Mouse (Mus musculus) adrenal gland, postnatal 10 days (tissue): ENCODE measurements around the gene Msrb3. TPM values are rescaled to one million over a fixed set of nuclear protein-coding genes. Genes with fewer than 3 reads are reported as not detected.
A peak's percentile ranks its signal among the peaks of the same experiment; 100 is the strongest.

Experiments used
- DNase-seq: peaks from one replicate; pipeline ENCODE4 v3.0.0; 2021; ENCODE audit warnings: mixed read lengths
- long read RNA-seq, 2 experiments: library from polyadenylated mRNA; stranded (forward); transcript quantifications; one replicate each; pipeline ENCODE4 v2.0.0; 2021
- total RNA-seq, 2 experiments: library from RNA; stranded (reverse); gene quantifications; 2 replicates each; pipeline ENCODE4 v1.2.3; 2021

Gene Msrb3
- 10 to 100 TPM; 34.2 to 38.0 TPM for total RNA-seq
- long read RNA-seq, experiment 1, transcript Msrb3-201 (7 exons, 3,843 nt) = major isoform, 7 of 18 reads
- long read RNA-seq, experiment 1, partial matches to known transcripts = 1 of 18 reads
- long read RNA-seq, experiment 1, other reads (novel, unspliced or antisense) = 10 of 18 reads
- long read RNA-seq, experiment 2, transcript Msrb3-201 (7 exons, 3,843 nt) = major isoform, 13 of 14 reads
- long read RNA-seq, experiment 2, partial matches to known transcripts = 0 of 14 reads
- long read RNA-seq, experiment 2, other reads (novel, unspliced or antisense) = 1 of 14 reads

GRCm38 (mm10) chr10:120898785-120899762, at the start of gene Msrb3:
Gene Msrb3, minus strand, starts transcription at chr10:120899101.
- DNase-seq = peak; percentile 90

GRCm38 (mm10) chr10:120948461-120948860, 49.6 kb upstream of the Msrb3 start:
- no peak for DNase-seq

- no peak for DNase-seq
Measured at GRCm38 (mm10) chr10:120947842-120948241, 48.9 kb upstream of the Msrb3 start.

- no peak for DNase-seq
Measured at GRCm38 (mm10) chr10:120946847-120947246, 47.9 kb upstream of the Msrb3 start.

GRCm38 (mm10) chr10:120938904-120939208, 40.0 kb upstream of the Msrb3 start:
- no peak for DNase-seq

GRCm38 (mm10) chr10:120938077-120938903, 39.4 kb upstream of the Msrb3 start:
- peak; percentile 70 for DNase-seq

GRCm38 (mm10) chr10:120929536-120929935, 30.6 kb upstream of the Msrb3 start:
- DNase-seq = no peak

- DNase-seq = peak; percentile 29
Measured at GRCm38 (mm10) chr10:120928183-120928582, 29.3 kb upstream of the Msrb3 start.

GRCm38 (mm10) chr10:120926156-120926555, 27.3 kb upstream of the Msrb3 start:
- no peak for DNase-seq

GRCm38 (mm10) chr10:120921501-120921900, 22.6 kb upstream of the Msrb3 start:
- no peak for DNase-seq

GRCm38 (mm10) chr10:120920604-120921003, 21.7 kb upstream of the Msrb3 start:
- no peak for DNase-seq

GRCm38 (mm10) chr10:120916250-120916649, 17.3 kb upstream of the Msrb3 start:
- no peak for DNase-seq

- no peak for DNase-seq
Measured at GRCm38 (mm10) chr10:120914948-120915631, 16.2 kb upstream of the Msrb3 start.

GRCm38 (mm10) chr10:120914286-120914685, 15.4 kb upstream of the Msrb3 start:
- no peak for DNase-seq

- no peak for DNase-seq
Measured at GRCm38 (mm10) chr10:120913796-120914195, 14.9 kb upstream of the Msrb3 start.

- no peak for DNase-seq
Measured at GRCm38 (mm10) chr10:120911971-120912370, 13.1 kb upstream of the Msrb3 start.

- no peak for DNase-seq
Measured at GRCm38 (mm10) chr10:120908776-120909574, 10.1 kb upstream of the Msrb3 start.

GRCm38 (mm10) chr10:120904676-120905075, 5.8 kb upstream of the Msrb3 start:
- no peak for DNase-seq

- no peak for DNase-seq
Measured at GRCm38 (mm10) chr10:120903843-120904468, 5.1 kb upstream of the Msrb3 start.

- DNase-seq = no peak
Measured at GRCm38 (mm10) chr10:120901746-120902145, 2.8 kb upstream of the Msrb3 start.
